Mouse (Mus musculus): ENCODE data around the gene Pla2r1. TPM values are rescaled to one million over a fixed set of nuclear protein-coding genes. Genes with fewer than 3 reads are reported as not detected.
A peak's percentile ranks its signal among the peaks of the same experiment; 100 is the strongest.

The Pla2r1 gene
- total RNA-seq, 2 experiments from 2014 or later: 1.9 to 2.7 TPM

- no peak for DNase-seq
Measured at GRCm38 (mm10) chr2:60500583-60501116, 52.5 kb downstream of the Pla2r1 start.

DNA sequence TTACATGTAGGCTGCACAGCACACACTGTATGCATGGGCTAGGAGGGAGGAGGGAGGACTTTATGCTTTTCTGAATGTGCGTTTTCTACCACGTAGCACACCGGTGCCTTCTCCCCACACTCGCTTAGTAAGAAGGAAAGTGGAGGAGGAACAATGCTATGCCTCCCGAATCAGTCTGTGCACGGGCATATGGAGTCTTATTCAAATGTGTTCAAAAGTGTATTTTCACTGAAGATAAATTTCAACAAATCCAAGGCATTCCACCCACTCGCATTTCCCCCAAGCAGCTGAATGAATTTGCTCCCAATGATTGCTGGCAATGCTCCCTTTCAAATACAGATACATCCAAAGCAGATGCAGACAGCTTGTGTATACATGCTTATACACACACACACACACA lies 73.2 kb downstream of the Pla2r1 start:
- no peak for DNase-seq

DNA sequence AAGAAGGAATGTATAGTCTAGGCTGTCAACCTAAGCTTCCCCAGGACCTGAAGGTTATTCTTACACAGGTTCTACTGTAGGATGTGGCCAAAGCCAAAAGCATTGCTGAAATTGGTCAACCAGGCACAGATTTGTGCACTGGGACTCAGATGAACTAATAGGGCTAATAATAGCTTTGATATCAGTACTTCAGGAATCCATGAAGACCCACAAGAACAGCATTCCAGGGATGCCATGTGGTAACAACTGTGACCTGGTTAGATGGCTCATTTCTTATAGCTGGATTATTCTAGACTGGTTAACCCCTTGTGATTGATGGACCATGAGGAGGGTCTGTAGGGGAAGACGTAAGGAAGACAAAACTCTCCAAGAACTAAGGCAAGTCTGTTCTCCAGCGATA lies 74.3 kb downstream of the Pla2r1 start:
- no peak for DNase-seq

GRCm38 (mm10) chr2:60468901-60469770 lies 84.0 kb downstream of the Pla2r1 start:
- no peak for DNase-seq

DNA sequence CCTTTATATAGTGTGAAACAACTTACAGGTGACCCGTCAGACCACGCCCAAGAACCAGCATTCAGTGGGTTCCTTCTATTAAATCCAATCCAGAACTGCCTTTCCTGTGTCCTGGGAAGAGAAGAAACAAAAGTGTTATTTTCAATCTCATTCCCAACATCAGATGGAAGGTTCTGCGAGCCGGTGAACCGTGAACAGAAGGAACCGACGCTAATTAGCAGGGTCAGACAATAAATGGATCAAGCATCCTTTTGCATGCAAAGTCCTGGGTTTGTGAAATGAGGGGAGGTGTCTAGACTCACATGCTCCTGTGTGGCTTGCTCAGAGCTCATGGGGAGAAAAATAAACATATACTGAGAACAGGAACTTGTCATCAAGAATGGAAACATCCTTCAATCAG lies 100.7 kb downstream of the Pla2r1 start:
- no peak for DNase-seq

GRCm38 (mm10) chr2:60451119-60451773 lies 101.9 kb downstream of the Pla2r1 start:
- DNase-seq: no peak

GRCm38 (mm10) chr2:60449732-60450131 lies 103.4 kb downstream of the Pla2r1 start:
- DNase-seq: no peak

DNA sequence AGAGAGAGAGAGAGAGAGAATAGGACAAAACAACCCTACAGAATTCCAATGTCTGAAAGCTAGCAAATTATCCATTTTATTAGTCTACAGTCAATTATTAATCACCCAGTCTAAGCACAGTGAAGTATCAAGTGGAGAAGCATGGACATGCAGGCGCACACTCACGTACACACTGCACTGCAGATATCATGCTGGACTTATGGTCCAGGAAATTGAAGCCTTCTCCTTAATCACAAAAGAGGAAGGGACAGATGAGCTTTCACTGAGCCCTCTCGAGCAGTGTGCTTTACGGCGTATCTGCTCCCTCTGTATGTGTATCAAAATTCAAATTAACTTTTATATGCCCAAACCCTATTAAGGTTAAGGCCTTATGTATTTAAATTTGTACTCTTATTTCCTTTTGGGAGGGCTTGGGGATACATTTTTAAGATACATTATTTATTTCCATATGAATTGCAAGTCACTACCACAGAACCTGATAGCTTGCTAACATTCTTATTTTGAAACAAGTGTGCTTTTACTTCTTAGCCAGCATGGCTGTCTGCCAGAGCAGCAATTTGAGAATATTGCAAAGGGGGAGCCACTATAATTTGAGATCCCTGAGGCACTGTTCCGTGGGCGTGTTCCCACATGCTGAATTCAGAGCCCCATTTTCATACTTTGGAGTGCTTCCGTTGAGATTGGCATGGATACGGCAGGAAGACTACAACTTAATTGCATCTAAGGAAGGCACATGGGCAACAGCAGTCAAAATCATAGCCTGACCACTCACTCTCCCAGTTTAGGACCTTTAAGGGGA lies 108.2 kb downstream of the Pla2r1 start:
- DNase-seq: peak; percentile 7

GRCm38 (mm10) chr2:60443279-60443678 lies 109.8 kb downstream of the Pla2r1 start:
- DNase-seq: no peak

GRCm38 (mm10) chr2:60441875-60442274 lies 111.2 kb downstream of the Pla2r1 start:
- peak; percentile 10 for DNase-seq

- DNase-seq: no peak
Measured at GRCm38 (mm10) chr2:60436802-60437201, 116.3 kb downstream of the Pla2r1 start.

DNA sequence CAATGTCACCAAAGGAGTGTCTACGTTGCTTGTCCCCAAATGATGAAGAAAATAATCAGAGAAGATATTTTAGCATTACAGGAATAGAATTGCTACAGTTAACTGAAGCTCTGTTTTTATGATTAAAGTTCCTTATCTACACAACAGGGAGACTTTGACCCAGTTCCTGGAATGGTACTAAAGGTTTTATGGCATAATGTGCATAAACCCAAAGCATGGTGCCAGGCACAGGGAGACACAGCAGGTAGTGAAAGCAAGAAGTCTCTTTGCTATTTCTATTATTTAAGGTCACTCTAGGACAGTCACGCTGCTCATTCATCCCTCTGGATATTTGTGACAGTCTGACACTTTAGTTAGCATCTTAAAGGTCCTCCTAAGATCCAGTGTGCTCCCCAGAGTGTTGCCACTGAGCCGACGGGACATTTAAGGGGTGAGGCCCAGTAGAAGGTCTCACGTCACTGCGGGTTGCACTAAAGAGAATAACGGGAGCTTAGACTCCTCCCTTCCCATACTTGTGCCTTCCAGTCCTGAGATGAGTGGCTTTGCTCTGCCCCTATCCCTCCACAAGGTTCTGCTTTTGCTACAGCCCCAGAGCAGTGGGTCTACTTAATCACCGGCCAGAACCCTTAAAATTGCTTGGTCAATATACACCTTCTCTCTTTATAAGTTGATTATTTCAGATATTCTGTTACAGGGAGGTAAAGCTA lies 122.6 kb downstream of the Pla2r1 start:
- DNase-seq: no peak

DNA sequence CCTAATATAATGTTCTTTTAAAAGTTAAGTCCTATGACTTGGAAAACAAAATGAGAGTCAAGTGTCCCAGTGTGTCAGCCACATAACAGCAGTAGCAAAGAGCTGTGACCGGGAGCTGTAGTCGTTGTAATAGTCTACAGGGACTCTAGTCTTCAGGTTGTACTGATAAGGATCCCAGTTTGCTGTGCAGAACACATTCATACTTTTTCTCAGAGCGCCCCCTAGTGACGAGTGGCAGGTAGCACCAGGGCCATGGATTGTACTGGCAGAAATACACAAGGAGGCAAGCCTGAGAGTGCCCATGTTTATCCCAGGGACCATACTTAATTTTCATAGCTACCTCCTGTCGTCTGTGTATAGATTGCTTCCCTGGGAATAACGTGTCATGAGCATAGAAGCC lies 135.0 kb downstream of the Pla2r1 start:
- peak; percentile 82 for DNase-seq

- DNase-seq: no peak
Measured at GRCm38 (mm10) chr2:60414334-60414733, 138.8 kb downstream of the Pla2r1 start.

DNA sequence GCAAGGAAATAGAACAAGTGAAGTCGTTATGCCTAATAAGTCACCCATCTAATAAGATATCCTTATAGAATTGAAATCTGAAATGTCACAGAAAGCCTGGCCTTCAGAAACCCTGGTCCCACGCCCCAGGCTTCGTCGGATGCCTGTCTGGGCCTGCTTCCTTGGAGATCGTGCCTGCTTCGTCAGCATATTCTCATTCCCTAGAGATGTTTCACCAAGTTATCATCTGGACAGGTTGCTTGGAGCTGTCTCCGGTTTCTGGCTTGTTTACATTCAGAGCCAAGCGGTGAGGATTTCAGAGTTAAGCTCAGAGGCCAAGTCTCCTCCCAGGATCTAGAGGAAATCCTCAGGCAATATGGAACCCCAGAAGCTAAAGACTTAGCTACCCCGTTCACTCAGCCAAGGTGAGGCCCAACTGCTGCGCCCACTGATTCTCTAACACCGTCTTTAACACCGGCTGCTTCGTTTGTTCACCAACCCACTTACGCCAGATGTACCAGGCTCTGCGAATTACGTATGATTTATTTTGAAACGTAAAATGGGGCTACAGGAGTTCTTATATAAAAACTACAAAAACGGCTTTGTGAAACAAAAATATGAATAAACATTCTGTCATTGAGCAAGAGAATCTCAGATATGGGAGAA lies 140.0 kb downstream of the Pla2r1 start:
- DNase-seq: no peak

DNA sequence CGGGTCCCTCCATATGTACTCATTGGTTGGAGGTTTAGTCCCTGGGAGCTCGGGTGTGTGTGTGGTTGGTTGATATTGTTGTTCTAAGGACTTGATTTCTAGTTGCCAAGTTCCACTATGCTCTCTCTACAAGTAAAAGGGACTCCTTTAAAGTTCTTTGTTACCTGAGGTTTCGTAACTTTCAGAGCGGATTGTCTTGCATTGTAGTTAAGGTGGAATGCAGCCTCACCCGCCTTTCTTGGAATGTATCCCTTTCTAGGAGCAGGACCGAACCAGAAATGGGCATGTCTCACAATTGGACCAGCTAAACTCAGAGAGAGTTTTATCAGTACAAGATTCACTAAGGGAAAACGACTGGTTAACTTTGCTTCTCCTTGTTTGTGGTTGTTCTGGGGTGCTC lies 141.9 kb downstream of the Pla2r1 start:
- no peak for DNase-seq

DNA sequence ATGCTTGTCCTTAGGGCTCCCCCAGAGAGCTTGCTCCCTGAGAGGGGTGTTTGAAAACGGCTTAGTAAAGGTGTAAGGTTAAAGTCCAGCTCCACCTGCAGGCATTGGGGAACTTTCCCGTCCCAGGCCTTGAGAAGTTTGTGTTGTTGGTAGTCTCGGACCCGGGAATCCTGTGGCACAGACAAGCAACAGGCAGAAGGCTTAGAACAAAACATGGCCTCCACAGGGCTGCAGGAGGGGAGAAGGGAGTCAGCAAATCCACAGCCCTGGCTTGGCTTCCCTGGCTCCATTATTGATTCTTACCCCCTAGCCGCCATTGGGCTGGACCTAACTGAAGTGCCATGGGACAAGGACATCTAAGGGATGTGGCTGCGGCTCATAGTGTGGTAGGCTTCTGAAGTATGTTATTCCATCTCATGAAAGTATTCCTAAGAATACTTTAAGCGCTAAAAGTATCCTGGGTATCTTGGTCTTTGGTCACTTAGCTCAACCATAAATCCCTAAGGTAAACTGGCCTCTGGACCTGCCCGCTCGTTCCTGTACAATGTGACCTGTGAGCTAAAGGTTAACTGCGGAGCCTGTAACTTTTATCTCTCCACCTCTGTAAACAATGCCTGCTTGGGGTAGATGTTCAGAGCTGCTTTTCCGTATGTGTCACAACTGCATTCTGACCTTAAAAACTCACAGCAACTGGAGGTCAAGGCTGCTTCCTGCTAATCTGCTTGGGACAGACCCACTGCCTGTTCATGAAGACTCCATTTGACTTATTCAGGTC lies 142.9 kb downstream of the Pla2r1 start:
- no peak for DNase-seq

DNA sequence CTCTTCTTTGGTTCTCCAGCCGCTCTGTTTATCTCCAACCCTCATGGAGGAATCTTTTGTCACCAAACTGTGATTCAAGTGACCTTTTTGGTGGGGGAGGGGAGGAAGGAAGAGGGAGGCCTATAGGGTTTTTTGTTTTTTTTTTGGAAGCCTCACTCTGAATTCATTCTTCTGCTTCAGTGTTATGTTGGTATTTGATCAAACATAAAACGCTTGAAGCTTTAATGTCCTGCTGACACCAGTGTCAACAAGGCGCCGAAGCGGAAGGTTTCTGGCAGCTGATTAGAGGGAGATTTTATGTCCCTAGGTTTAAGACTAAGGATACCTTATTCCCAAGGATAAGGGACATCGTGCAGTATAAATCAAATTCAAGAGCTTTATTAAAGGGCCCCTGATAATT lies 143.9 kb downstream of the Pla2r1 start:
- DNase-seq: no peak

DNA sequence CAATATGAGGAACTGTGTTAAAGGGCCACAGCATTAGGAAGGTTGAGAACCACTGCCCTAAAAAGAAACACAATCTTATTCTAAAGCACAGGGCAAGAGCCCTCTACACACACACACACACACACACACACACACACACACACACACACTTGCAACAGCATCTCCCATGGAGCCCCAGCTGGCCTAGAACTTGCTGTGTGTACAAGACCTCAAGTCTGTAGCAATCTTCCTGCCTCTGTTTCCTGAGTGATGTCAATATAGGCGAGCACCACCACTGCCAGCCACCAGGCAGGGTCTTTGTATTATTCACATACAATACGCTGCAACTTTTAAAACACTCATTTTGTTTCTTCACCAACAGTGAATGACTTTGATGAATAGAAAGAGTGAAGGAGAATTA lies 145.7 kb downstream of the Pla2r1 start:
- no peak for DNase-seq

- DNase-seq: no peak
Measured at GRCm38 (mm10) chr2:60405431-60405830, 147.7 kb downstream of the Pla2r1 start.

GRCm38 (mm10) chr2:60404763-60405162 lies 148.3 kb downstream of the Pla2r1 start:
- DNase-seq: no peak
